Mouse (Mus musculus) forebrain, embryonic 10.5 days (tissue): ENCODE data around the gene Runx3. TPM values are rescaled to one million over a fixed set of nuclear protein-coding genes. Genes with fewer than 3 reads are reported as not detected.

Experiments used
- polyA plus RNA-seq: library from polyadenylated mRNA; unstranded; fragments of >200 nt; fragmentation: Nextera tagmentation; extraction: Ambion mirVana; gene quantifications from 2 replicates; pipeline ENCODE4 v1.2.1, GENCODE M21; 2016

The Runx3 gene
- polyA plus RNA-seq, 1 experiment from 2014 or later: 0.04 TPM

Other genes with a start within 250 kb of the Runx3 start
- 107 and 112 TPM in 2 replicates for gene Tmem50a, start 205.6 kb upstream of the Runx3 start, polyA plus RNA-seq
- 278 and 295 TPM in 2 replicates for gene Rsrp1, start 197.1 kb upstream of the Runx3 start, polyA plus RNA-seq
- gene Syf2, start 189.8 kb upstream of the Runx3 start, polyA plus RNA-seq: 64.4 and 65.9 TPM in 2 replicates
- 210 and 227 TPM in 2 replicates for gene Clic4, start 152.2 kb downstream of the Runx3 start, polyA plus RNA-seq
- gene Srrm1, start 232.7 kb downstream of the Runx3 start, polyA plus RNA-seq: 235 and 240 TPM in 2 replicates